Mouse (Mus musculus) forebrain, embryonic 13.5 days (tissue): ENCODE measurements around the gene Cst12. TPM values are rescaled to one million over a fixed set of nuclear protein-coding genes. Genes with fewer than 3 reads are reported as not detected.
"Not testable (repeated sequence)": the region's sequence is repeated elsewhere in the genome, so short reads cannot be mapped to it uniquely, and the experiment has no call there.

Source experiments
- ATAC-seq: fragments of 200-750 bp; cut with Nextera tagmentation; 2 replicates; pipeline ENCODE4 v1.8.0; 2017
- H3K27ac ChIP-seq: fragments of 300-500 bp; sonication (generic); 2 replicates; pipeline ENCODE4 v1.5.1; 2015; ENCODE audit warnings: inconsistent platforms, mild to moderate bottlenecking, moderate library complexity
- H3K27me3 ChIP-seq: fragments of 300-500 bp; sonication (generic); 2 replicates; pipeline ENCODE4 v1.6.1; 2015; ENCODE audit warnings: mild to moderate bottlenecking, inconsistent platforms
- H3K36me3 ChIP-seq: fragments of 300-500 bp; sonication (generic); 2 replicates; pipeline ENCODE4 v1.6.1; 2015; ENCODE audit warnings: mild to moderate bottlenecking, inconsistent platforms; ENCODE audit not compliant: poor library complexity, severe bottlenecking
- H3K4me1 ChIP-seq: fragments of 300-500 bp; sonication (generic); 2 replicates; pipeline ENCODE4 v1.6.1; 2015; ENCODE audit warnings: inconsistent platforms
- H3K4me2 ChIP-seq: fragments of 300-500 bp; sonication (generic); 2 replicates; pipeline ENCODE4 v1.6.1; 2015; ENCODE audit warnings: inconsistent platforms, mild to moderate bottlenecking, moderate library complexity
- H3K4me3 ChIP-seq: fragments of 300-500 bp; sonication (generic); 2 replicates; pipeline ENCODE4 v1.5.1; 2015; ENCODE audit warnings: mild to moderate bottlenecking, inconsistent platforms
- H3K9ac ChIP-seq: fragments of 300-500 bp; sonication (generic); 2 replicates; pipeline ENCODE4 v1.6.1; 2015; ENCODE audit warnings: mild to moderate bottlenecking, inconsistent platforms
- H3K9me3 ChIP-seq: fragments of 300-500 bp; sonication (generic); replicated peaks from 2 replicates; pipeline ENCODE4 v1.6.1; 2016; ENCODE audit warnings: inconsistent platforms
- WGBS: fragments of 180-500 bp; shearing (Covaris S2); methylation state at CpG from one replicate; pipeline ENCODE4 v1.1.7; 2015; 5-methylcytosine and 5-hydroxymethylcytosine counted together
- polyA plus RNA-seq: library from polyadenylated mRNA; unstranded; fragments of >200 nt; fragmentation: Nextera tagmentation; extraction: Ambion mirVana; gene quantifications from 2 replicates; pipeline ENCODE4 v1.2.1, GENCODE M21; 2015

Cst12 gene
- not detected in 2 replicates for polyA plus RNA-seq

DNA sequence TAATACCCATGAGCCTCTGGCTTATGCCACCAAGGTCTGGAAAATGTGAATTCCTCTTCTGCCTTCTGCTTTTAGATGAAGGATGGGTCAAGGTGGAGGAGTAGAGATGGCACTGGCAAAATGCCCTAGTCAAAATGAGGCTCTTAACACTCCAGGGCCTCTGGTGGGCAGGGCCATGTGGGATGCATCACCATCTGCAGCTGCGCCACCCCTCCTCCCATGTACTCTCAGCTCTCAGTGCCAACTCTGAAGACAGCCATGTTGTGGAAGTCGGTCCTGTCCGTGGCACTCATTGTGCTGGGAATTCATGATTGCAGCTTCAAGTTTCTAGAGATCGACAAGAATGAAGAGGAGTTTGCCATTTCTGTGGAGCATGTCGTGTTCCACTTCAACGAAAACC is at the start of gene Cst12:
Gene Cst12 (plus strand): TSS at position 220 of the 400 bp plus-strand sequence.
- no peaks in the 10 kb centered on the region for H3K36me3 ChIP-seq
- no peaks in the 10 kb centered on the region for H3K27me3 ChIP-seq
- no peaks in the 10 kb centered on the region for H3K4me1 ChIP-seq
- H3K4me3 ChIP-seq: no peak within 1 kb of the TSS
- 92% methylated on average over 6 of the region's 6 CpGs for WGBS
- H3K27ac ChIP-seq: no peak within 1 kb of the TSS
- no peaks in the 10 kb centered on the region for H3K9me3 ChIP-seq
- no peak for ATAC-seq
- H3K4me2 ChIP-seq: no peak within 1 kb of the TSS
- no peak within 1 kb of the TSS for H3K9ac ChIP-seq

DNA sequence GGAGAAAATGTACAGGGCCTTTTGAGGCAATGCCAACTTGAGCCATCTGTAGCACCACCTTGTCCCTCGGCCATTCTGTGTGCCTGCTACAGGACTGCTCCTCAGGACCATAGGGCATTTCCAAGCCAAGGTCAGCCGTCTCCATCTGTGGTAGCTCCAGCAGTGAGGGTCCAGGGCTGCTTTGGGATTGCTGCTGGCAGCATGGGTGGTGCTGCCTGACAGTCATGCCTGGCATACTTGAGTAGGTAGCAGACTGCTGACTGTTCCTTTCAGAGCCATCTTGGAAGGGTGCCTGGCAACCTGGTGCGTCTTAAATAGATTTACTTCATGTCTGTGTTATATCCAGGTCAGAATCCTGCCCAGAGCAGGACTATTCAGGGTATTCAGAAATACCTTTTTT is 46.2 kb upstream of the Cst12 start:
- WGBS: 69% methylated on average over 3 of the region's 3 CpGs
- Histone ChIP-seq H3K27me3 (no peaks in the 10 kb centered on the region), H3K4me1 (0 out of 2 replicates have a peak, but pooled peaks cover 3% of the 10 kb centered on the region), H3K9ac (no peak overlapping the region), H3K36me3 (no peaks in the 10 kb centered on the region), H3K4me3 (no peak overlapping the region), H3K4me2 (no peak overlapping the region), H3K27ac (no peak overlapping the region), H3K9me3 (no peaks in the 10 kb centered on the region)
- ATAC-seq: peak; percentile 72; the same call in 1 of the 2 replicates

DNA sequence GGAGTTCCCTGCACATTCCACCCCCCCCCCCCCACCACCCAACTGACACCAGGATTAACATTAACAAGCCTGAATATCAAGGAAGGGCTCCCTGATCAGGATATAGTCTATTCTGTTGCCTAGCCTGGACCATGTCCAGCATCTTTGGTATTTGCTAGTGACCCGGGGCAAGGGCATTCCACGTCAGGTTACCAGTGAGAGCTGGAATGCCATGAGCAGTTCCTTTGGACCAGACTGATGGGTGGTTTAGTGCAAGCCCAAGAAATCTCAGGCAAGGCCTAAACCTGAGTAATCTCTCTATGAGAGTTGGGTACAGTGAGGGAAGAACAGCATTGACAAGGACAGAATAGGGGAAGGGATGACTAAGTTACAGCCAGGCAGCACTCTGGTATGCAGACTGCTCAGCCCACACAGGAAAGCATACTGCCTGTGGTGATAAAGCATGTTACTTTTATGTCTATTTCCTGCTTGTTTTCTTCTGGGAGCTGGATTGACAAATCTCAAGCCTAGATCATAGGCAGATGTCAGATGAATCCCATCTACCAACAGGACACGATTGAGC is 45.2 kb upstream of the Cst12 start:
- Histone ChIP-seq H3K36me3 (no peaks in the 10 kb centered on the region), H3K9me3 (no peaks in the 10 kb centered on the region), H3K4me2 (no peak overlapping the region), H3K27me3 (no peaks in the 10 kb centered on the region), H3K4me3 (no peak overlapping the region), H3K9ac (no peak overlapping the region), H3K4me1 (0 out of 2 replicates have a peak, but pooled peaks cover 3% of the 10 kb centered on the region), H3K27ac (no peak overlapping the region)
- no peak for ATAC-seq
- 88% methylated on average over 3 of the region's 3 CpGs for WGBS

DNA sequence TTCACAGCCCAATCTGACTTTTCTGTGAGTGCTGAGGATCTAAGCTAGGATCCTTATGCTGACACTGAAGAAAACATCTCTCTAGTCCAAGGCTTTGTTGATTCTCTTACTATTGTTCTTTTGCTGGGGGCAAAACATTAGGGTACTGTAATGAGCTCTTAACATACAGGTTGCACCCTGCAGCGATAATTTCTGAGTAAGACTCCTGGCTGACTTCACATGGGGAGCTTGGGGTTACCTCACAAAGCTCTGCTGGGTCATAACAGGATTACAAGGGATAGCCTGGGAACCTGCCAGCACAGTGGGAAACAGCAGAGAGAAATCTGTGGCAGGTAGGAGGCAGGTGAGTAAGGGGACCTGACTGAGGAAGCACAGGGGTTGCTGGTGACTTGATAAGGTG is 39.1 kb upstream of the Cst12 start, which contains the start of gene Cstl1:
Gene Cstl1 (plus strand): TSS at position 301 of the 400 bp plus-strand sequence.
- Histone ChIP-seq H3K36me3 (no peaks in the 10 kb centered on the region), H3K27ac (no peak within 1 kb of the TSS), H3K4me3 (no peak within 1 kb of the TSS), H3K9me3 (no peaks in the 10 kb centered on the region), H3K27me3 (no peaks in the 10 kb centered on the region), H3K4me1 (no peaks in the 10 kb centered on the region), H3K4me2 (no peak within 1 kb of the TSS), H3K9ac (no peak within 1 kb of the TSS)
- WGBS: 74% methylated on average over 1 of the region's 1 CpGs
- no peak for ATAC-seq

DNA sequence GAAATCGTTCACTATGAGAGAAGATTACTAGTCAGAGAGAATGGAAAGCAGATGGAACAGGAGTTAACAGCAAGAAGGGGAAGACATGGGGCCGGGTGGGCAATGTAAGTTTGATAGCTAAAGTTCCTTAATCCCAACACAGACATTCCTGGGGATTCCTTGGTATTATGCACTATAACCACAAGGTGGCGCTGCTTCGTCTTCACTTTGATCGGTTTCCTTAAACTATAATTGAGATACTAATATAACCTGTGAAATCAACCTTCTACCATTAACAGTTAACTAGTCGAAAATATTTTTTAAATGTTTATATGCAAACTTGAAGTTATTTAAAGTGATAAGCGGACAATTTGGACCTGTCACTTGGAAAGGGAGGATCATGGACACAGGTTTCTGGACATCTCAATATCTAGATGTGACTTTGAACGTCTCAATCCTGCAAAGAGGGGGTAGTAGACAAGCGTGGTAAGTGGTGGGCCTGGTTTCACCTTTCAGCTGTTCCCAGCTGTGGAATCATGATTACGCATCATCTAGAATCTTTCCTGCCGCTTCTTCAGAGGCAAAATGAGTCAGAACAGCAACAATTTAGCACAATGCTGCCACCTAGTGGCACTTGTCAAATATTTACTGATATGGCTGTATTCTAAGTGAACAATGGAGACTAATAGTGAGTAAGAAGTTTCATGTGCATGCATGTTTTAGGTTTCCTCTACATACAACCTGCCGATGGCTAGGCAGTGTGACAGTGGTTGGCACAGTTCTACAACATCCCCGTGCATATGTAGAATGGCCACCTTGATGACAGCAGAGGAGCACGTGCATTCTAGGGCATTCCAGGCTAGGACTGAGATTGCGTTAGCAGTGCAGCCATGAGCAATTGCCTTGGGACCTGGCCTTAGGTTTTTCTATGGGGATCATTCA is 37.0 kb upstream of the Cst12 start:
- Histone ChIP-seq H3K36me3 (no peaks in the 10 kb centered on the region), H3K4me1 (no peaks in the 10 kb centered on the region), H3K27me3 (no peaks in the 10 kb centered on the region), H3K4me2 (peak overlapping the region; percentile 55), H3K27ac (no peak overlapping the region), H3K9me3 (no peaks in the 10 kb centered on the region), H3K4me3 (peak overlapping the region; percentile 27), H3K9ac (no peak overlapping the region)
- 16% methylated on average over 15 of the region's 15 CpGs for WGBS
- peak; percentile 86 for ATAC-seq

DNA sequence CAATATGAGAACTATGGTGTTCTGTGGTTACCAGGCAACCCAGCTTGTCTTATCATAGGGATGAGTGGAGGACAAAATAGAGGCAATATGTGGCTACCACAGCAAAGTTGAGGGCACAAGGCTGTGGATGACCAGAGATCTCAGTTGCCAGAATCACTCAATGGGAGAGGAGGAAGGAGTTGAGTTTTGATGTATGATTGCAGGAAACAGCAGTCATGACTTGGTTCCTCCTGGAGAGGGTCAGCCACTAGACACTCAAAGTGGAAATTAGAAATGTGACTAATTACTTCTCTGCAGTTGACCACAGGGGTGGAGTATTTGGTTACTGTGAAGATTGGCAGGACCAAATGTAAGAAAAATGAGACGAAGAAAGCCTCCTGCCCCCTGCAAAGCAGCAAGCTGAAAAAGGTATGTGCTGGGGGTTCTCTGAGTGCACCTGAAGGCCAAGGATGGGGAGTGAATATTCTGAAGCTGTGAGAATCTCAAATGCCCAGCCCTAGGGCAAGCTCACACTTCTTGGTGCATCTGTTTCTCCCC is 34.8 kb upstream of the Cst12 start:
- 83% methylated on average over 1 of the region's 1 CpGs for WGBS
- no peak overlapping the region for H3K27ac ChIP-seq
- H3K9me3 ChIP-seq: no peaks in the 10 kb centered on the region
- no peaks in the 10 kb centered on the region for H3K36me3 ChIP-seq
- no peaks in the 10 kb centered on the region for H3K27me3 ChIP-seq
- ATAC-seq: no peak
- no peaks in the 10 kb centered on the region for H3K4me1 ChIP-seq
- no peak overlapping the region for H3K9ac ChIP-seq
- H3K4me3 ChIP-seq: no peak overlapping the region
- H3K4me2 ChIP-seq: no peak overlapping the region

DNA sequence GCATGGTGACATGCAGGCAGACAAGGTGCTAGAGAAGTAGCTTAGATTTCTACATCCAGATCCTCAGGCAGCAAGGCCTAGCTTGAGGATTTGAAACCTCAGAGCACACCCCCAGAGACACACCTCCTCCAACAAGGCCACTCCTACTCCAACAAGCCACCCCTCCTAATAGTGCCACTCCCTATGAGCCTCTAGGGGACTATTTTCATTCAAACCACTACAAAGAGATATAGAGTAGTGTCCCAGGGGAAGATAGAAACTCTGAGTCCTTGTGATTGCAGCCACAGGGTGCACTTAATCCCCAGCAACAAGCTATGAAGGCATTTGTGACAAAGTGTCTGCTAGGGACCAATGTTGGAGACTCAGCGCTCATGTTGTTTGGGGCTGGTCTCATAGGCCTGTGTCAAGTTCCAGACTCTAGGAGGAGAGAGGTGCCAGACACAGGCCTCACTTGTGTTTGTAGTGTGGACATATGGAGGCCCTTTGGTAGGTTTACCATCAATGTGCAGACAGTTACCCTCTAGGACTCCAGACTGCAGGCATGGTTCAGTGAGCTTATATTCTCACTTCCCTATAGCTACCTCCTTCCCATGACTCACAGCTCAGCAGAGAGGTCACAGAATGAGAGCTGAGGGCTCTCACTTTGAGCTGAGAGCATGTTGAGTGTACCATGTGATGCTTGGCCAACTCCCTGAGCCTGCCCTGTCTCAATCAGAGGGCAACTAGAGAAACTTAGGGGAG is 25.3 kb upstream of the Cst12 start:
- no peaks in the 10 kb centered on the region for H3K9me3 ChIP-seq
- H3K4me3 ChIP-seq: no peak overlapping the region
- no peaks in the 10 kb centered on the region for H3K4me1 ChIP-seq
- no peak overlapping the region for H3K4me2 ChIP-seq
- no peaks in the 10 kb centered on the region for H3K36me3 ChIP-seq
- no peaks in the 10 kb centered on the region for H3K27me3 ChIP-seq
- WGBS: 88% methylated on average over 1 of the region's 1 CpGs
- no peak overlapping the region for H3K27ac ChIP-seq
- no peak for ATAC-seq
- no peak overlapping the region for H3K9ac ChIP-seq

DNA sequence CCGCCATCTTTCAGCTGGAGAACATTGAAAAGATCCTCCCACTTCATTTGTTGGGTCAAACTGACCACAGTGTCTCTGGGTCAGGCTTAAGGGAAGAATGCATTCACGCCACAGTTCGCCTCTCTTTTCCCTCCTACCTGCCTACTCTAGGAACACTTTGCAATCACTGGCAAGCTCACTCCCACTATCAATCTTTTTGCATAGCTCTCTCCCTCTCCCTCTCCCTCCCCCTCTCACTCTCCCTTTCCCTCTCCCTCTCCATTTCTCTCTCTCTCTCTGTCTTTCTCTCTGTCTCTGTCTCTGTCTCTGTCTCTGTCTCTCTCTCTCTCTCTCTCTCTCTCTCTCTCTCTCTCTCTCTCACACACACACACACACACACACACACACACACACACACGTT is 17.8 kb upstream of the Cst12 start, which contains the start of gene Cst11:
Gene Cst11 (minus strand): TSS at position 101 of the 400 bp plus-strand sequence.
- not testable (repeated sequence) for H3K4me1 ChIP-seq, H3K4me3 ChIP-seq, H3K4me2 ChIP-seq, H3K36me3 ChIP-seq, H3K9me3 ChIP-seq, ATAC-seq, H3K27me3 ChIP-seq, H3K9ac ChIP-seq, H3K27ac ChIP-seq
- WGBS: 87% methylated on average over 4 of the region's 4 CpGs

DNA sequence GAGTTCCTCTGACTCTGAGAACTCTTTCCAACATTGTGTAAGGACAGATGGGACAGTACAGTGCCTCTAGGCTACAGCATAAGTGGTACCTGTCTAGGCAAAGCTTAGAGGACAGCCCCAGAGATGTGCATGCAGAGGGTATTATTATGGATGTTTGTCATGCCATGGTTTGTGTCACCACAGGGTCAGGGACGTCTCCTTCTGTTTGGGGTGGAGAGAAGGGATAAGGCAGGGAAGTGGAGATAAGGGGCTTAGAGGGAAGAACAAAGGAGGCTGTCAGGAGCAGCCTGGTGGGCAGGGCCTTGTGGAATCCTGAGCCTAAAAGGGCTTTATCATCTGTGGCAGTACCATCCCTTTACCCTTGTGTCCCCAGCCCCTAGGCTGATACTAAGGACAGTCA is 7.5 kb upstream of the Cst12 start, which contains the start of gene 8030411F24Rik:
Gene 8030411F24Rik (plus strand): TSS at position 301 of the 400 bp plus-strand sequence.
- Histone ChIP-seq H3K4me3 (no peak within 1 kb of the TSS), H3K36me3 (no peaks in the 10 kb centered on the region), H3K9ac (no peak within 1 kb of the TSS), H3K4me2 (no peak within 1 kb of the TSS), H3K27ac (no peak within 1 kb of the TSS), H3K27me3 (no peaks in the 10 kb centered on the region), H3K9me3 (no peaks in the 10 kb centered on the region), H3K4me1 (no peaks in the 10 kb centered on the region)
- WGBS: 12% methylated on average over 1 of the region's 1 CpGs
- ATAC-seq: no peak

DNA sequence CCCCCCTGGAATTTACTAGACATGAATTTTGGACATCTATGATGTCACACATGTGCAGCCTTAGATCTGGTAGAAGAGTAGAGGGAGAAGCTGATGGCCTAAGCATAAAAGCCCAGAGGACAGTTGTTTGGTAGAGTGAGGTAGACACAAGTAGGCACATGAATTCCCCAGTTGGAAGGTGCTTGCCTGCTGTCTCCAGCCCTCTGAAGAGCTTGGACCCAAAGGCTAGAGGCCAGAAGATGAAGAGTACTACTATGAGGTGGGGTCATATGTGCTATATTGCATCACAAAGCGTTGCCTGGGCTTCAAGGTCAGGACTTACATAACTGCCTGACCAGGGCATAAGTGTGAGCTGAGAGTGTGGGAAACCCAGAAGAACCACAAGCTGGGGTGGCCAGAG is 9.3 kb downstream of the Cst12 start, which contains the start of gene Cst8:
Gene Cst8 (plus strand): TSS at position 301 of the 400 bp plus-strand sequence.
- Histone ChIP-seq H3K4me1 (no peaks in the 10 kb centered on the region), H3K9ac (no peak within 1 kb of the TSS), H3K27me3 (no peaks in the 10 kb centered on the region), H3K9me3 (no peaks in the 10 kb centered on the region), H3K27ac (no peak within 1 kb of the TSS), H3K36me3 (no peaks in the 10 kb centered on the region), H3K4me2 (no peak within 1 kb of the TSS), H3K4me3 (no peak within 1 kb of the TSS)
- WGBS: 84% methylated on average over 1 of the region's 1 CpGs
- no peak for ATAC-seq

DNA sequence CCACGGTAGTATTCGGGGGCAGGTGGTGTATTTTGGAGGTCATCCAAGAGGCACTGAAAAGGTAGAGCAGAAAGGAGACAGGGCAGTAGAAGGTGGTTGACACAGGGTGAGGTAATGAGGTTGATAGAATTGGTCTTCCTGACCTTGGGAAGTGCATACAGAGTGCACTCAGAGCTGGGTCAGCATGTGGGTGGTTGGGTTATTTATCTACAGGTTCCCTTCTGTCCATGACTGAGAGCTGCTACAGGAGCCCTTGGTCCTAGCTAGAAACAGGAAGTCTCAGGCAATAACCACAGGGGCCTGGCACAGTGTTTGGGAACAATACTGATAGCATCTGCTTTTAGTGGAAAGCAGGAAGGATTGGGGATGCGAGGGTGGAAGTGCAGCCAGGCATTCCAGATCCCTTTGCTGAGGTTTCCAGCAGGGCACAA is 12.3 kb downstream of the Cst12 start:
- no peak overlapping the region for H3K4me3 ChIP-seq
- H3K9me3 ChIP-seq: no peaks in the 10 kb centered on the region
- no peak overlapping the region for H3K4me2 ChIP-seq
- H3K4me1 ChIP-seq: no peaks in the 10 kb centered on the region
- no peaks in the 10 kb centered on the region for H3K36me3 ChIP-seq
- H3K9ac ChIP-seq: no peak overlapping the region
- no peaks in the 10 kb centered on the region for H3K27me3 ChIP-seq
- no peak overlapping the region for H3K27ac ChIP-seq
- ATAC-seq: no peak
- WGBS: 69% methylated on average over 3 of the region's 3 CpGs
